Mouse (Mus musculus): ENCODE data around the gene Morn4. TPM values are rescaled to one million over a fixed set of nuclear protein-coding genes. Genes with fewer than 3 reads are reported as not detected.

The Morn4 gene
- total and polyA plus RNA-seq, 3 experiments: 5.7 to 18.4 TPM; not detected in 1

DNA sequence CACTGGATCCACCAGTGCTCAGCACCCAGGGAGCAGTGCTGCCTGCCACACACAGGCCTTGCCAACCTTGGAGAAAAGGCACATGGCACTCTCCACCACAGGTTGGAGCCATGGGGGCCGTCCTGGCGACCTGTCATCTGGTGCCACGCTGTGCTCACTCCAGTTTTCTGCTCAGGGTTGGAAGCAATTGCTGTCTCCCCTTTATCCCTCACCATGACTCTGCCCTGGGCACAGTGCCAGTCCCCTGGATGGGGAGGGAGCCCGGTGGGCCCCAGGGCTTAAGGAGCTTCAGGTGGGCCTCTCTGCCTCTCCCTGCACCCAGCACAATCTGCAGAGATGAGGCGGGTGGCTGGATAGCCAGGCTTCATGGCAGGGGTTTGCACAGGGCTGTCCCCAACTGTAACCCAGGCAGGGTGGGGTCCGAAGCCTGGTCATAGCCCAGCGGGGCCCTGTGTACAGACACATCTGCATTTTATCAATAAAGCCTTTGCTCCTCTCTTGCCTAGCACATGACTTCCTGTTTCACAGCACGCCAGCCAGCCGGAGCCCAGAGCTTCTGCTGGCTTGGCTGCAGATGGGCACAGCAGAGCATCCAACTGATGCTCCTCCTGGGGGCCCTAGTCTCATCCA is 51.9 kb downstream of the Morn4 start:
- Histone ChIP-seq H3K4me3 (ENCODE audit: control insufficient read depth in 1 of 2, insufficient read depth in 1 of 2, low read depth in 2 of 2, low read length in 2 of 2) (no peak overlapping the region), H3K9ac (ENCODE audit: control insufficient read depth, low read depth, low read length, poor library complexity, severe bottlenecking) (no peak overlapping the region), H3K9me3 (replicated peaks; ENCODE audit: insufficient read depth, low read length) (no peaks in the 10 kb centered on the region), H3K27me3 (ENCODE audit: control insufficient read depth in 1 of 2, insufficient read depth in 2 of 2, low read length in 2 of 2) (no peaks in the 10 kb centered on the region; a peak in 2 of 4 replicates), H3K36me3 (ENCODE audit: control insufficient read depth in 1 of 2, insufficient read depth in 2 of 2, low read length in 2 of 2) (no peaks in the 10 kb centered on the region), H3K79me2 (ENCODE audit: control insufficient read depth, insufficient read depth, low read length, poor library complexity) (no peaks in the 10 kb centered on the region), H3K4me1 (ENCODE audit: control insufficient read depth in 1 of 2, insufficient read depth in 2 of 2, low read length in 2 of 2) (peaks cover 0 to 7% of the 10 kb centered on the region in 2 experiments; a peak in 3 of 4 replicates), H3K27ac (ENCODE audit: control insufficient read depth, low read depth, low read length) (0 out of 2 replicates have a peak overlapping the region, but pooled peaks have one; percentile 8)
- TF ChIP-seq USF1 (IDR thresholded peaks at IDR 0.05; ENCODE audit: low read depth, low read length): peak; percentile 36
- TF ChIP-seq SMC3 (IDR thresholded peaks at IDR 0.05; ENCODE audit: low read depth, low read length): no peak
- peak; percentile 43; the same call in 1 of the 2 replicates for TF ChIP-seq ELF1 (IDR thresholded peaks at IDR 0.05; ENCODE audit: low read depth, low read length)
- no peak for TF ChIP-seq MYB (IDR thresholded peaks at IDR 0.05; ENCODE audit: low read depth, low read length)
- no peak for TF ChIP-seq CTCF (IDR thresholded peaks at IDR 0.05 in 2 of 3, conservative IDR thresholded peaks at IDR 0.05 in 1 of 3; ENCODE audit: control insufficient read depth in 1 of 3, insufficient read depth in 1 of 3, low read depth in 2 of 3, low read length in 3 of 3, poor library complexity in 1 of 3, severe bottlenecking in 1 of 3)
- TF ChIP-seq BHLHE40 (IDR thresholded peaks at IDR 0.05; ENCODE audit: borderline replicate concordance, low read depth, low read length): no peak
- DNase-seq (ENCODE audit: low read depth, low spot score): peak; percentile 49

DNA sequence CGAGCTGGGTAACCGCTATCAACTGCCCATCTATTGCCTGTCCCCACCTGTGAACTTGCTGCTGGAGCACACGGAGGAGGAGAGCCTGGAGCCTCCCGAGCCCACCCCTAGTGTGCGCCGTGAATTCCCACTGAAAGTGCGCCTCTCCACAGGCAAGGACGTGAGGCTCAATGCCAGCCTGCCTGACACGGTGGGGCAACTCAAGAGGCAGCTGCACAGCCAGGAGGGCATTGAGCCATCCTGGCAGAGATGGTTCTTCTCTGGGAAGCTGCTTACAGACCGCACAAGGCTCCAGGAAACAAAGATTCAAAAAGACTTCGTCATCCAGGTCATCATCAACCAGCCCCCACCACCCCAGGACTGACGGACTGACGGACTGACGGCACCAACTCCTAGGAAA is 52.5 kb downstream of the Morn4 start:
- H3K9me3 ChIP-seq (replicated peaks; ENCODE audit: insufficient read depth, low read length): no peaks in the 10 kb centered on the region
- DNase-seq (ENCODE audit: low read depth, low spot score): no peak
- H3K27me3 ChIP-seq (ENCODE audit: control insufficient read depth in 1 of 2, insufficient read depth in 2 of 2, low read length in 2 of 2): no peaks in the 10 kb centered on the region; a peak in 1 of 4 replicates
- peaks cover 0 to 7% of the 10 kb centered on the region in 2 experiments; a peak in 3 of 4 replicates for H3K4me1 ChIP-seq (ENCODE audit: control insufficient read depth in 1 of 2, insufficient read depth in 2 of 2, low read length in 2 of 2)
- no peaks in the 10 kb centered on the region for H3K36me3 ChIP-seq (ENCODE audit: control insufficient read depth in 1 of 2, insufficient read depth in 2 of 2, low read length in 2 of 2)
- H3K9ac ChIP-seq (ENCODE audit: control insufficient read depth, low read depth, low read length, poor library complexity, severe bottlenecking): no peak overlapping the region
- H3K79me2 ChIP-seq (ENCODE audit: control insufficient read depth, insufficient read depth, low read length, poor library complexity): no peaks in the 10 kb centered on the region
- H3K4me3 ChIP-seq (ENCODE audit: control insufficient read depth in 1 of 2, insufficient read depth in 1 of 2, low read depth in 2 of 2, low read length in 2 of 2): no peak overlapping the region
- H3K27ac ChIP-seq (ENCODE audit: control insufficient read depth, low read depth, low read length): no peak overlapping the region
- TF ChIP-seq TAL1 (IDR thresholded peaks at IDR 0.05; ENCODE audit: low read length) (no peak), MAX (IDR thresholded peaks at IDR 0.05; ENCODE audit: low read length) (no peak), CTCF (IDR thresholded peaks at IDR 0.05 in 2 of 3, conservative IDR thresholded peaks at IDR 0.05 in 1 of 3; ENCODE audit: control insufficient read depth in 1 of 3, insufficient read depth in 1 of 3, low read depth in 2 of 3, low read length in 3 of 3, poor library complexity in 1 of 3, severe bottlenecking in 1 of 3) (no peak), RCOR1 (IDR thresholded peaks at IDR 0.05; ENCODE audit: low read depth, low read length) (no peak), POLR2AphosphoS5 (IDR thresholded peaks at IDR 0.05; ENCODE audit: borderline replicate concordance, low read depth, low read length) (no peak), MAFK (IDR thresholded peaks at IDR 0.05; ENCODE audit: borderline replicate concordance, low read depth, low read length) (no peak), MEF2A (IDR thresholded peaks at IDR 0.05; ENCODE audit: extremely low read depth, insufficient replicate concordance, low read depth, low read length, poor library complexity, severe bottlenecking) (no peak), TCF12 (IDR thresholded peaks at IDR 0.05; ENCODE audit: low read depth, low read length) (no peak), GABPA (IDR thresholded peaks at IDR 0.05; ENCODE audit: low read depth, low read length) (no peak), SMC3 (IDR thresholded peaks at IDR 0.05; ENCODE audit: low read depth, low read length) (no peak), USF1 (IDR thresholded peaks at IDR 0.05; ENCODE audit: low read depth, low read length) (no peak), HCFC1 (IDR thresholded peaks at IDR 0.05; ENCODE audit: low read depth, low read length) (no peak), MXI1 (IDR thresholded peaks at IDR 0.05; ENCODE audit: low read depth, low read length) (no peak), ELF1 (IDR thresholded peaks at IDR 0.05; ENCODE audit: low read depth, low read length) (no peak), CHD2 (IDR thresholded peaks at IDR 0.05; ENCODE audit: low read length) (no peak), ETS1 (IDR thresholded peaks at IDR 0.05; ENCODE audit: low read depth, low read length) (no peak), RAD21 (IDR thresholded peaks at IDR 0.05; ENCODE audit: low read depth, low read length) (no peak), JUND (IDR thresholded peaks at IDR 0.05; ENCODE audit: low read depth, low read length) (no peak)

Measured in MEL (cell line).